Mouse (Mus musculus): ENCODE results near the gene Pigx.

GRCm38 (mm10) chr16:32068389-32069300, 30.9 kb downstream of the Pigx start:
- TF ChIP-seq POLR2A (IDR thresholded peaks at IDR 0.05; ENCODE audit: extremely low read depth, insufficient read depth, low read length) (no peak), CTCF (IDR thresholded peaks at IDR 0.05; ENCODE audit: low read depth, low read length) (no peak)
